Mouse (Mus musculus): Measurements from ENCODE around the gene Sms.

GRCm38 (mm10) chrX:157491145-157491935 is 747 bp downstream of the Sms start:
- TF ChIP-seq CEBPB (IDR thresholded peaks at IDR 0.05; ENCODE audit: low read depth), result no peak
- no peak for TF ChIP-seq USF1 (IDR thresholded peaks at IDR 0.05; ENCODE audit: low read depth)
- TF ChIP-seq CTCF (IDR thresholded peaks at IDR 0.05; ENCODE audit: control insufficient read depth, insufficient read depth, insufficient read length), result no peak
- TF ChIP-seq MYOD1 (IDR thresholded peaks at IDR 0.05; ENCODE audit: control insufficient read depth, insufficient read length, low read depth), result no peak
